Mouse (Mus musculus) midbrain, embryonic 10.5 days (tissue): ENCODE measurements around the gene Wdr35. TPM values are rescaled to one million over a fixed set of nuclear protein-coding genes. Genes with fewer than 3 reads are reported as not detected.
"Not testable (repeated sequence)": the region's sequence is repeated elsewhere in the genome, so short reads cannot be mapped to it uniquely, and the experiment has no call there.

Experiments
- DNase-seq: peaks from one replicate; pipeline ENCODE4 v3.0.0-alpha.2; 2017; ENCODE audit warnings: low spot score
- H3K27ac ChIP-seq: fragments of 300-500 bp; sonication (generic); replicated peaks from 2 replicates; pipeline ENCODE4 v1.5.1; 2016; ENCODE audit warnings: mild to moderate bottlenecking
- H3K27me3 ChIP-seq: fragments of 300-500 bp; sonication (generic); 2 replicates; pipeline ENCODE4 v1.6.1; 2016; ENCODE audit warnings: low read depth, mild to moderate bottlenecking; ENCODE audit not compliant: poor library complexity, severe bottlenecking
- H3K36me3 ChIP-seq: fragments of 300-500 bp; sonication (generic); 2 replicates; pipeline ENCODE4 v1.6.1; 2016; ENCODE audit warnings: mild to moderate bottlenecking, moderate library complexity
- H3K4me1 ChIP-seq: fragments of 300-500 bp; sonication (generic); 2 replicates; pipeline ENCODE4 v1.6.1; 2016
- H3K4me3 ChIP-seq: fragments of 300-500 bp; sonication (generic); 2 replicates; pipeline ENCODE4 v1.5.1; 2016; ENCODE audit warnings: mild to moderate bottlenecking, moderate library complexity
- H3K9me3 ChIP-seq: fragments of 300-500 bp; sonication (generic); replicated peaks from 2 replicates; pipeline ENCODE4 v1.6.1; 2016; ENCODE audit warnings: mild to moderate bottlenecking
- WGBS: fragments of 180-500 bp; shearing (Covaris S2); methylation state at CpG from one replicate; pipeline ENCODE4 v1.1.7; 2016; 5-methylcytosine and 5-hydroxymethylcytosine counted together
- polyA plus RNA-seq: library from polyadenylated mRNA; unstranded; fragments of >200 nt; fragmentation: Nextera tagmentation; extraction: Ambion mirVana; gene quantifications from 2 replicates; pipeline ENCODE4 v1.2.1, GENCODE M21; 2016

The Wdr35 gene
- polyA plus RNA-seq: 24.7 and 26.8 TPM in 2 replicates

DNA sequence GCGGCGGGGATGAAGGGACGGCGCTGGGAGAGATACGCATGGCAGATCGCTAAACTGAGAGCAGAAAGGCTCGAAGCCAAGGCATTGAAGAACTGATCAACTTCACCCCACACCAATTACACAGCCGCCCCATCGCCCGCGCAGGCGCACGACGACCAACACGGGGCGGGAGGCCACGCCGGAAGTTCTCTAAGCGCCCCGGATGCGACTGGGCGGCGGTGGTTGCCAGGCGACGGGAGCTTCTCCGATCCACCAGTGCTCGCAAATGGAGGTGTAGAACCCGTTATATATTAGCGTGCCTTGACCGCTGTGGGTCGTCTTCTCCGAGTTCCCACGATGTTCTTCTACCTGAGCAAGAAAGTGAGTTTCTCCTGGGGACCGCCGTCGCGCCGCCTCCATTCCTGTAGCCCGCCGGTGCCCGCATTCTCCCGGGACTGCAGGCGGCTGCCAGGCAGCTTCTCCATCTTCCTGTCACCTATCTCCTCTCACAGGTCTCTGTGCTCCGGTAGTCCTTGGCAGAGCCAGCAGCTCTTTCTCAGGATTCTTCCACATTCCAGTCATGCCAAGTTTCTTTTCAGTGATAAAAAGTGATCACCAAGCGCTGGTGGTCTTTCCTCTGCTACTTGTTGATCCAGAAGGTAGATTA lies at the start of gene Wdr35:
Wdr35 (plus strand) TSS at position 73 of the 646 bp plus-strand sequence.
- peak; percentile 91 for DNase-seq
- Histone ChIP-seq H3K27me3 (peaks cover 7% of the 10 kb centered on the region; the same call in 1 of the 2 replicates), H3K4me3 (peak within 1 kb of the TSS; percentile 67), H3K4me1 (peaks cover 17% of the 10 kb centered on the region), H3K36me3 (peaks cover 14% of the 10 kb centered on the region), H3K27ac (peak within 1 kb of the TSS; percentile 88), H3K9me3 (no peaks in the 10 kb centered on the region)
- under 1% methylated on average over 45 of the region's 45 CpGs for WGBS

- Histone ChIP-seq H3K27ac (no peak overlapping the region), H3K9me3 (no peaks in the 10 kb centered on the region), H3K4me3 (no peak overlapping the region), H3K27me3 (no peaks in the 10 kb centered on the region), H3K36me3 (peaks cover 56% of the 10 kb centered on the region), H3K4me1 (peaks cover 26% of the 10 kb centered on the region)
- no peak for DNase-seq
- 100% methylated on average over 3 of the region's 3 CpGs for WGBS
Observed at GRCm38 (mm10) chr12:8927652-8928051, 46.0 kb upstream of the Wdr35 start.

DNA sequence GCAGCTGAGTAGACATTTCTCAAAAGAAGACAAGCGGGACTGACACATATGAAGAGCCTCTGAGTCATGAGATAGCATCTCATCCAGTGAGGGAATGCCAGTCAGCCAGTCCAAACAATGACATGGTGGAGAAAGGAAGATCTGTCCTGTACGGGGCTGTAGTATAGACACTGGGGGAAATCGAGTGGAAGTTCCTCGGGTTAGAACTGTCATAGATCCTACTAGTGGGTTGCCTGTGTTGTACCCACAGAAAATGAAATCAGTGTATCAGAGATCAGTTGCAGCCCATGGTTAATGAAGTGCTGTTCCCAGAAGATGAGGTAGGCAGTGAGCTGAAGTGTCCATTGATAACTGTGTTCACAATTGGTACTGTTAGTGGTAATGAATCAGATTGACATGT lies 44.9 kb upstream of the Wdr35 start:
- DNase-seq: no peak
- H3K27ac ChIP-seq: no peak overlapping the region
- H3K9me3 ChIP-seq: no peaks in the 10 kb centered on the region
- H3K36me3 ChIP-seq: peaks cover 67% of the 10 kb centered on the region
- 92% methylated on average over 4 of the region's 4 CpGs for WGBS
- no peaks in the 10 kb centered on the region for H3K27me3 ChIP-seq
- H3K4me3 ChIP-seq: no peak overlapping the region
- peaks cover 15% of the 10 kb centered on the region for H3K4me1 ChIP-seq

- Histone ChIP-seq H3K27ac (no peak overlapping the region), H3K36me3 (peaks cover 70% of the 10 kb centered on the region), H3K27me3 (no peaks in the 10 kb centered on the region), H3K9me3 (no peaks in the 10 kb centered on the region), H3K4me3 (no peak overlapping the region), H3K4me1 (peaks cover 3% of the 10 kb centered on the region; the same call in 1 of the 2 replicates)
- WGBS: 89% methylated on average over 4 of the region's 4 CpGs
- no peak for DNase-seq
Observed at GRCm38 (mm10) chr12:8931083-8931482, 42.6 kb upstream of the Wdr35 start.

GRCm38 (mm10) chr12:8935349-8935748 lies 38.3 kb upstream of the Wdr35 start:
- peaks cover 83% of the 10 kb centered on the region for H3K36me3 ChIP-seq
- no peak overlapping the region for H3K27ac ChIP-seq
- H3K4me1 ChIP-seq: no peaks in the 10 kb centered on the region
- WGBS: 85% methylated on average over 5 of the region's 5 CpGs
- no peak for DNase-seq
- H3K27me3 ChIP-seq: no peaks in the 10 kb centered on the region
- H3K4me3 ChIP-seq: no peak overlapping the region
- H3K9me3 ChIP-seq: no peaks in the 10 kb centered on the region

GRCm38 (mm10) chr12:8936210-8936609 lies 37.5 kb upstream of the Wdr35 start:
- H3K27ac ChIP-seq, H3K9me3 ChIP-seq, DNase-seq, H3K4me1 ChIP-seq, H3K4me3 ChIP-seq, H3K27me3 ChIP-seq: not testable (repeated sequence)
- peaks cover 80% of the 10 kb centered on the region for H3K36me3 ChIP-seq
- 76% methylated on average over 4 of the region's 4 CpGs for WGBS

- Histone ChIP-seq H3K27ac (no peak overlapping the region), H3K36me3 (peaks cover 52% of the 10 kb centered on the region), H3K4me3 (no peak overlapping the region), H3K9me3 (no peaks in the 10 kb centered on the region), H3K4me1 (no peaks in the 10 kb centered on the region), H3K27me3 (no peaks in the 10 kb centered on the region)
- WGBS: 91% methylated on average over 4 of the region's 4 CpGs
- no peak for DNase-seq
Observed at GRCm38 (mm10) chr12:8939490-8939889, 34.2 kb upstream of the Wdr35 start.

- Histone ChIP-seq H3K4me3 (no peak overlapping the region), H3K9me3 (no peaks in the 10 kb centered on the region), H3K4me1 (no peaks in the 10 kb centered on the region), H3K27ac (no peak overlapping the region), H3K36me3 (peaks cover 43% of the 10 kb centered on the region), H3K27me3 (no peaks in the 10 kb centered on the region)
- WGBS: 70% methylated on average over 12 of the region's 12 CpGs
- DNase-seq: no peak
Observed at GRCm38 (mm10) chr12:8940011-8941005, 33.4 kb upstream of the Wdr35 start.

DNA sequence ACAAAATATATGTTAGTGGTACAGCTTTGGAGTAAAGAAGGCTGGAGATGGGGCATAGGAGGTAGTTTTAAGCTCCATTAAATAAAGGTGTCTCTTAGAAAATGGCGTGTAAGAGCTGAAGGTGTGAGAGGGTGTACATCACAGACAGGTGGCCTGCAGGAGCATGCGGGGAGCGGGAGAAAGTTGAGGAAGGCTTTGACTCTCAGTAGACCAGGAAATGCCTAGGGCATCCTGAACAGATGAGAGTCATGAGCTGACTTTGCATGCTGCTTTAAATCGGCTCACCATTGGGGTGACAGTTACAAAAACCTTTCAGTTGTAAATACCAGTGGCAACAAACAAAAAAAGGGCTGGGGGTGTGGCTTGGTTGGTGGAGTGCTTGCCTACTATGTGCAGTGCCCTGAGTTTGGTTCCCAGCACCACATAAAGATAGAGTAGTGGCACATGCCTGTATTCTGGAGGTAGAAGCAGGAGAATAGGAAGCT lies 32.5 kb upstream of the Wdr35 start:
- Histone ChIP-seq H3K4me1 (no peaks in the 10 kb centered on the region), H3K4me3 (no peak overlapping the region), H3K9me3 (no peaks in the 10 kb centered on the region), H3K27me3 (peaks cover 7% of the 10 kb centered on the region; the same call in 1 of the 2 replicates), H3K36me3 (peaks cover 35% of the 10 kb centered on the region), H3K27ac (no peak overlapping the region)
- WGBS: 82% methylated on average over 4 of the region's 4 CpGs
- no peak for DNase-seq

GRCm38 (mm10) chr12:8941699-8942392 lies 31.8 kb upstream of the Wdr35 start:
- 72% methylated on average over 4 of the region's 4 CpGs for WGBS
- Histone ChIP-seq H3K27me3 (peaks cover 14% of the 10 kb centered on the region; the same call in 1 of the 2 replicates), H3K9me3 (no peaks in the 10 kb centered on the region), H3K36me3 (peaks cover 28% of the 10 kb centered on the region), H3K27ac (no peak overlapping the region), H3K4me3 (no peak overlapping the region), H3K4me1 (no peaks in the 10 kb centered on the region)
- DNase-seq: no peak

DNA sequence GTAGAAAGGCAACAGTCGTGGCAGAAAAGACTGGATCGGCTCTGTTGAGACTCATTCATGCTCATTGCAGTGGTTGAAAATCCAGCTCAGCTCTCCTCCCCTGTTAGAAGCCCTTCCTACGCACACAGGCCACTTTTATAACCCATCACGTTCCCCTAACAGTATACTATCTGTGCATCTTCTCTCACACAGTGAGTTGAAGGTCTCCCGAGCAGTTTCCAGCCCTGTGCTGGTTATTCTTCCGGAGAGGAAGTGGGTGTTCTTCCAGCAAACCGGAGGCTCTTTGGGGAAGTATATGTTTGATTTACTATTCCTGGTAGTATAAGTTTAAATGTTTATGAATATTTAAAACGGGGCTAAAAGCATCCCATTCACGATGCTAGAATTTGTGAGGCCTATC lies 26.5 kb upstream of the Wdr35 start:
- H3K27ac ChIP-seq: peak overlapping the region; percentile 68
- H3K27me3 ChIP-seq: peaks cover 47% of the 10 kb centered on the region
- no peaks in the 10 kb centered on the region for H3K9me3 ChIP-seq
- 72% methylated on average over 9 of the region's 9 CpGs for WGBS
- H3K4me1 ChIP-seq: peaks cover 15% of the 10 kb centered on the region
- no peak for DNase-seq
- H3K4me3 ChIP-seq: peak overlapping the region; percentile 64
- H3K36me3 ChIP-seq: no peaks in the 10 kb centered on the region

DNA sequence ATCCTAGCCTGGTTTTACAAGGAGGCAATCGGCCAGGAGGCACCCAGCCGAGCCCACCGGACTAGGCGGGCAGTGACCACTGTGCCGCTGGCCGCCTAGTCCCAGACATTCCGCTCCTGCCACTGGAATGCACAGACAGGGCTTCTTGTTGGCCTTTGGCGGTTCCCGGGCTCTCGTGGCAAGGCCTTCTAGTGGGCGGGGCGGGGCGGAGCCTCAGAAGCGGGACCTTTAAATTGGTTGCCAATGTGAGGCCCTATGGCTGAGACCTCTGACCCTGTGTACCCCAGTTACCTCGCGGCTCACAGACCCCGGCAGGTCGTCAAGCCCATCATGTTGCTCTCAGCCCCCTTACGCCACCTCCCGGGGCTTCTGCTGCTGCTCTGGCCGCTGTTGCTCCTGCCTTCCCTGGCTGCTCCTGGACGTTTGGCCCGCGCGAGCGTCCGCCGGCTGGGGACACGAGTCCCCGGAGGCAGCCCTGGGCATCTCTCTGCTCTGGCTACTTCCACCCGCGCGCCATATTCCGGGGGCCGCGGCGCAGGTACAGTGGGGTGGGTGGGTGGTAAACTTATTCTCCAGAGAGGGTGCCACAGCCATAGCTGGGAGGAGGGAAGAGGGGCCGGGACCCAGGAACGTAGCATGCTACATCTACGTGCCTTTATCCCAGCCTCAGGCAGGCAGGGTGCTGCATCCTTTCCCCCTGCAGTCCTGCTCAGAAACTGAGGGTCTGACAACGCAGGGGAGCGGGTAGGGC lies 25.8 kb upstream of the Wdr35 start, which contains the start of gene Matn3:
Matn3 (plus strand) TSS at position 216 of the 751 bp plus-strand sequence.
- Histone ChIP-seq H3K4me3 (peak within 1 kb of the TSS; percentile 64), H3K4me1 (peaks cover 15% of the 10 kb centered on the region), H3K36me3 (no peaks in the 10 kb centered on the region), H3K9me3 (no peaks in the 10 kb centered on the region), H3K27ac (peak within 1 kb of the TSS; percentile 68), H3K27me3 (peaks cover 47% of the 10 kb centered on the region)
- DNase-seq: peak; percentile 85
- under 1% methylated on average over 42 of the region's 42 CpGs for WGBS
